Mouse (Mus musculus): Measurements from ENCODE around the gene Endou.

- no peak for TF ChIP-seq CTCF (conservative IDR thresholded peaks at IDR 0.05; ENCODE audit: insufficient read depth, insufficient read length, low read depth, low read length)
- TF ChIP-seq POLR2A (IDR thresholded peaks at IDR 0.05; ENCODE audit: low read depth, low read length), result no peak
Measured at GRCm38 (mm10) chr15:97755361-97755760, 24.2 kb upstream of the Endou start.

Data from kidney, adult 2 months (tissue).